ENCODE assay signal across 21 mouse cellular contexts in genomic region chr7:134110116-134110515, GRCm38 (mm10).
DNase-seq lines count a peak whose midpoint lies in the region; ATAC-seq lines count a peak whose summit lies in the region.
"Had no signal": no experiment of that assay in that cellular context is flagged by ENCODE, and none has a peak within 500 bp of the region (broad histone marks: within the 10 kb centered on the region; RNA-seq: fewer than 3 reads in every experiment).

No protein-coding gene starts in this region.

- no peaks in the 10 kb centered on the region for H3K9me3 ChIP-seq in heart, embryonic 12.5 days (replicated peaks)
- H3K9me3 ChIP-seq in heart, embryonic 11.5 days (replicated peaks; ENCODE audit: control insufficient read depth, low read length), result no peaks in the 10 kb centered on the region
- H3K9me3 ChIP-seq in intestine, embryonic 15.5 days, result no peaks in the 10 kb centered on the region
- H3K9me3 ChIP-seq: embryonic facial prominence, embryonic 15.5 days; forebrain, embryonic 15.5 days; midbrain, embryonic 10.5 days; neural tube, embryonic 15.5 days had no signal

- peak overlapping the region; percentile 26; the same call in 1 of the 2 replicates for H3K27ac ChIP-seq in heart, embryonic 12.5 days (ENCODE audit: poor library complexity, severe bottlenecking)
- no peak overlapping the region for H3K27ac ChIP-seq in heart, embryonic 11.5 days (ENCODE audit: low read depth, low read length)
- no peak overlapping the region for H3K27ac ChIP-seq in intestine, embryonic 15.5 days
- H3K27ac ChIP-seq: embryonic facial prominence, embryonic 15.5 days; forebrain, embryonic 15.5 days; hindbrain, embryonic 14.5 days; midbrain, embryonic 10.5 days; neural tube, embryonic 15.5 days had no signal

- H3K4me1 ChIP-seq in heart, embryonic 12.5 days (replicated peaks), result peaks cover 39% of the 10 kb centered on the region
- H3K4me1 ChIP-seq in heart, embryonic 11.5 days (ENCODE audit: control insufficient read depth, insufficient read depth, low read length), result peaks cover 26% of the 10 kb centered on the region
- no peaks in the 10 kb centered on the region; the same call in 1 of the 2 replicates for H3K4me1 ChIP-seq in intestine, embryonic 15.5 days (replicated peaks)
- H3K4me1 ChIP-seq: embryonic facial prominence, embryonic 15.5 days; forebrain, embryonic 15.5 days; neural tube, embryonic 15.5 days had no signal

- no peaks in the 10 kb centered on the region for H3K36me3 ChIP-seq in heart, embryonic 12.5 days
- no peaks in the 10 kb centered on the region for H3K36me3 ChIP-seq in heart, embryonic 11.5 days (ENCODE audit: control insufficient read depth, insufficient read depth, low read length)
- H3K36me3 ChIP-seq in intestine, embryonic 15.5 days, result no peaks in the 10 kb centered on the region
- H3K36me3 ChIP-seq: embryonic facial prominence, embryonic 15.5 days; forebrain, embryonic 15.5 days; midbrain, embryonic 10.5 days; neural tube, embryonic 15.5 days had no signal

- DNase-seq in heart, postnatal 10 days, result peak; percentile 24 to 33
- no peak for DNase-seq in heart, postnatal 25 days (ENCODE audit: low spot score)
- DNase-seq in Muller cell, postnatal 12 days (ENCODE audit: inconsistent ontology term), result peak; percentile 88
- DNase-seq in adrenal gland, postnatal 36 days, result peak; percentile 22 to 29
- DNase-seq in c-Kit-positive CD71-positive TER-119-positive erythroid progenitor cells, embryonic 14.5 days (ENCODE audit: low spot score), result no peak
- DNase-seq: cerebellum, adult 9-10 months; kidney, adult 8-10 months; kidney, postnatal 10 days; lung, postnatal 10 days; right cerebral cortex, adult 18-20 months; right cerebral cortex, postnatal 4 days; thymus, postnatal 25 days had no signal

- no peak for ATAC-seq in heart, embryonic 12.5 days (ENCODE audit: insufficient number of reproducible peaks, low FRiP score)
- ATAC-seq in heart, embryonic 11.5 days (replicated peaks; ENCODE audit: insufficient number of reproducible peaks, low FRiP score, low TSS enrichment), result no peak
- no peak for ATAC-seq in intestine, embryonic 15.5 days
- ATAC-seq: CD4-positive, CD25-positive, alpha-beta regulatory T cell, adult 4 months; forebrain, embryonic 15.5 days had no signal

- no peak overlapping the region for H3K4me3 ChIP-seq in heart, embryonic 12.5 days
- H3K4me3 ChIP-seq in heart, embryonic 11.5 days (ENCODE audit: low read depth, low read length), result no peak overlapping the region
- no peak overlapping the region for H3K4me3 ChIP-seq in intestine, embryonic 15.5 days (replicated peaks)
- H3K4me3 ChIP-seq: embryonic facial prominence, embryonic 15.5 days; forebrain, embryonic 15.5 days; midbrain, embryonic 10.5 days; neural tube, embryonic 15.5 days had no signal

- H3K9ac ChIP-seq in heart, embryonic 12.5 days, result no peak overlapping the region
- no peak overlapping the region for H3K9ac ChIP-seq in heart, embryonic 11.5 days (ENCODE audit: low read depth, low read length)
- H3K9ac ChIP-seq in intestine, embryonic 15.5 days, result no peak overlapping the region
- H3K9ac ChIP-seq: embryonic facial prominence, embryonic 15.5 days; forebrain, embryonic 15.5 days; hindbrain, embryonic 14.5 days; neural tube, embryonic 15.5 days had no signal

- no peaks in the 10 kb centered on the region for H3K27me3 ChIP-seq in heart, embryonic 12.5 days (replicated peaks)
- H3K27me3 ChIP-seq in heart, embryonic 11.5 days (ENCODE audit: control insufficient read depth, insufficient read depth, low read length), result no peaks in the 10 kb centered on the region
- no peaks in the 10 kb centered on the region for H3K27me3 ChIP-seq in intestine, embryonic 15.5 days (replicated peaks)
- H3K27me3 ChIP-seq: embryonic facial prominence, embryonic 15.5 days; forebrain, embryonic 15.5 days; neural tube, embryonic 15.5 days had no signal

- no peak overlapping the region for H3K4me2 ChIP-seq in heart, embryonic 12.5 days
- H3K4me2 ChIP-seq in heart, embryonic 11.5 days, result no peak overlapping the region
- H3K4me2 ChIP-seq in intestine, embryonic 15.5 days (replicated peaks), result no peak overlapping the region
- H3K4me2 ChIP-seq: embryonic facial prominence, embryonic 15.5 days; forebrain, embryonic 15.5 days; hindbrain, embryonic 14.5 days; neural tube, embryonic 15.5 days had no signal

- intact Hi-C loops in heart, postnatal 10 days (cut with DNase I), result no loop called here
- intact Hi-C loops in heart, postnatal 25 days (cut with DNase I), result no loop called here

- WGBS in heart, embryonic 12.5 days, result 16% methylated on average over 1 of the region's 1 CpGs
- 26% methylated on average over 1 of the region's 1 CpGs for WGBS in heart, embryonic 11.5 days (ENCODE audit: insufficient replicate concordance)
- WGBS in intestine, embryonic 15.5 days, result 77% methylated on average over 1 of the region's 1 CpGs

Comparison
In these comparisons a context has a peak if more than half of its experiments do, and no peak if none do; other contexts are left out.
1. DNase-seq: peak in heart, postnatal 10 days (2 of 2), Muller cell, postnatal 12 days (single experiment) and adrenal gland, postnatal 36 days (2 of 2); none in heart, postnatal 25 days (single experiment) and c-Kit-positive CD71-positive TER-119-positive erythroid progenitor cells, embryonic 14.5 days (single experiment).